Mouse (Mus musculus): Measurements from ENCODE around the gene Ccnd3. TPM values are rescaled to one million over a fixed set of nuclear protein-coding genes. Genes with fewer than 3 reads are reported as not detected.
"Not testable (repeated sequence)": the region's sequence is repeated elsewhere in the genome, so short reads cannot be mapped to it uniquely, and the experiment has no call there.

Gene Ccnd3
- total and polyA plus RNA-seq, 2 experiments from 2014 or later, result 42.6 to 54.0 TPM

GRCm38 (mm10) chr17:47493653-47494052 lies 11.2 kb upstream of the Ccnd3 start:
- Histone ChIP-seq H3K4me1 (ENCODE audit: insufficient read depth) (no peaks in the 10 kb centered on the region), H3K27me3 (ENCODE audit: insufficient read depth, low read length) (no peaks in the 10 kb centered on the region), H3K9ac (no peak overlapping the region), H3K4me2 (ENCODE audit: low read depth) (no peak overlapping the region), H3K9me3 (ENCODE audit: low read length) (no peaks in the 10 kb centered on the region), H3K27ac (ENCODE audit: low read depth, low read length) (no peak overlapping the region), H3K4me3 (ENCODE audit: low read depth, low read length) (no peak overlapping the region), H3K36me3 (ENCODE audit: insufficient read depth) (peaks cover 83% of the 10 kb centered on the region)
- DNase-seq (no peak), ATAC-seq (no peak)
- TF ChIP-seq CTCF (IDR thresholded peaks at IDR 0.05; ENCODE audit: low read depth), result no peak
- 89% methylated on average over 6 of the region's 6 CpGs for WGBS

GRCm38 (mm10) chr17:47494132-47494531 lies 10.7 kb upstream of the Ccnd3 start:
- H3K4me3 ChIP-seq (ENCODE audit: low read depth, low read length), result no peak overlapping the region
- H3K4me1 ChIP-seq (ENCODE audit: insufficient read depth), result no peaks in the 10 kb centered on the region
- no peaks in the 10 kb centered on the region for H3K27me3 ChIP-seq (ENCODE audit: insufficient read depth, low read length)
- no peak overlapping the region for H3K4me2 ChIP-seq (ENCODE audit: low read depth)
- 90% methylated on average over 11 of the region's 11 CpGs for WGBS
- no peak for ATAC-seq
- H3K9me3 ChIP-seq (ENCODE audit: low read length), result no peaks in the 10 kb centered on the region
- H3K9ac ChIP-seq, result no peak overlapping the region
- DNase-seq, result no peak
- no peak for TF ChIP-seq CTCF (IDR thresholded peaks at IDR 0.05; ENCODE audit: low read depth)
- H3K36me3 ChIP-seq (ENCODE audit: insufficient read depth), result peaks cover 82% of the 10 kb centered on the region
- no peak overlapping the region for H3K27ac ChIP-seq (ENCODE audit: low read depth, low read length)

GRCm38 (mm10) chr17:47501531-47501930 lies 3.3 kb upstream of the Ccnd3 start:
- Histone ChIP-seq H3K9ac (peak overlapping the region; percentile 79), H3K9me3 (ENCODE audit: low read length) (no peaks in the 10 kb centered on the region), H3K27me3 (ENCODE audit: insufficient read depth, low read length) (no peaks in the 10 kb centered on the region), H3K4me3 (ENCODE audit: low read depth, low read length) (peak overlapping the region; percentile 64), H3K36me3 (ENCODE audit: insufficient read depth) (peaks cover 21% of the 10 kb centered on the region), H3K27ac (ENCODE audit: low read depth, low read length) (peak overlapping the region; percentile 80), H3K4me1 (ENCODE audit: insufficient read depth) (peaks cover 11% of the 10 kb centered on the region), H3K4me2 (ENCODE audit: low read depth) (peak overlapping the region; percentile 83)
- DNase-seq (no peak), ATAC-seq (no peak)
- no peak for TF ChIP-seq CTCF (IDR thresholded peaks at IDR 0.05; ENCODE audit: low read depth)
- 8% methylated on average over 11 of the region's 11 CpGs for whole genome bisulfite sequencing

- peak within 1 kb of the TSS; percentile 64 for H3K4me3 ChIP-seq (ENCODE audit: low read depth, low read length)
- H3K9me3 ChIP-seq (ENCODE audit: low read length), result no peaks in the 10 kb centered on the region
- DNase-seq (peak; percentile 96), ATAC-seq (peak; percentile 99)
- TF ChIP-seq CTCF (IDR thresholded peaks at IDR 0.05; ENCODE audit: low read depth), result no peak
- peaks cover 11% of the 10 kb centered on the region for H3K4me1 ChIP-seq (ENCODE audit: insufficient read depth)
- peak within 1 kb of the TSS; percentile 80 for H3K27ac ChIP-seq (ENCODE audit: low read depth, low read length)
- H3K36me3 ChIP-seq (ENCODE audit: insufficient read depth), result peaks cover 18% of the 10 kb centered on the region
- H3K27me3 ChIP-seq (ENCODE audit: insufficient read depth, low read length), result no peaks in the 10 kb centered on the region
- WGBS, result 2% methylated on average over 40 of the region's 40 CpGs
- peak within 1 kb of the TSS; percentile 79 for H3K9ac ChIP-seq
- peak within 1 kb of the TSS; percentile 83 for H3K4me2 ChIP-seq (ENCODE audit: low read depth)
Measured at GRCm38 (mm10) chr17:47501946-47502706, 2.7 kb upstream of the Ccnd3 start, which contains the start of gene Taf8. TSS of gene Taf8 (minus strand) at chr17:47502292.

GRCm38 (mm10) chr17:47502707-47503045 lies 2.2 kb upstream of the Ccnd3 start:
- Histone ChIP-seq H3K4me2 (ENCODE audit: low read depth) (peak overlapping the region; percentile 83), H3K4me1 (ENCODE audit: insufficient read depth) (peaks cover 11% of the 10 kb centered on the region), H3K4me3 (ENCODE audit: low read depth, low read length) (peak overlapping the region; percentile 64; the same call in 1 of the 2 replicates), H3K36me3 (ENCODE audit: insufficient read depth) (peaks cover 15% of the 10 kb centered on the region)
- H3K9ac ChIP-seq; ATAC-seq; DNase-seq; H3K27me3 ChIP-seq (ENCODE audit: insufficient read depth, low read length); H3K9me3 ChIP-seq (ENCODE audit: low read length); H3K27ac ChIP-seq (ENCODE audit: low read depth, low read length): not testable (repeated sequence)
- whole genome bisulfite sequencing, result 78% methylated on average over 6 of the region's 6 CpGs

- DNase-seq (no peak), ATAC-seq (no peak)
- peaks cover 8% of the 10 kb centered on the region; the same call in 1 of the 2 replicates for H3K36me3 ChIP-seq (ENCODE audit: insufficient read depth)
Measured at GRCm38 (mm10) chr17:47503689-47504088, 1.2 kb upstream of the Ccnd3 start.

GRCm38 (mm10) chr17:47504228-47504627 lies 623 bp upstream of the Ccnd3 start:
- 75% methylated on average over 5 of the region's 5 CpGs for WGBS
- H3K4me2 ChIP-seq (ENCODE audit: low read depth), result peak overlapping the region; percentile 49; the same call in 1 of the 2 replicates

More at GRCm38 (mm10) chr17:47503689-47504088, 1.2 kb upstream of the Ccnd3 start:
- Histone ChIP-seq H3K4me1 (ENCODE audit: insufficient read depth) (peaks cover 11% of the 10 kb centered on the region), H3K4me2 (ENCODE audit: low read depth) (no peak overlapping the region), H3K27me3 (ENCODE audit: insufficient read depth, low read length) (no peaks in the 10 kb centered on the region), H3K27ac (ENCODE audit: low read depth, low read length) (no peak overlapping the region), H3K4me3 (ENCODE audit: low read depth, low read length) (no peak overlapping the region), H3K9ac (no peak overlapping the region), H3K9me3 (ENCODE audit: low read length) (no peaks in the 10 kb centered on the region)
- no peak for TF ChIP-seq CTCF (IDR thresholded peaks at IDR 0.05; ENCODE audit: low read depth)

More at GRCm38 (mm10) chr17:47504228-47504627, 623 bp upstream of the Ccnd3 start:
- Histone ChIP-seq H3K9ac (no peak overlapping the region), H3K4me1 (ENCODE audit: insufficient read depth) (peaks cover 11% of the 10 kb centered on the region), H3K4me3 (ENCODE audit: low read depth, low read length) (no peak overlapping the region), H3K27me3 (ENCODE audit: insufficient read depth, low read length) (no peaks in the 10 kb centered on the region), H3K36me3 (ENCODE audit: insufficient read depth) (peaks cover 3% of the 10 kb centered on the region; the same call in 1 of the 2 replicates), H3K27ac (ENCODE audit: low read depth, low read length) (no peak overlapping the region), H3K9me3 (ENCODE audit: low read length) (no peaks in the 10 kb centered on the region)
- DNase-seq (no peak), ATAC-seq (no peak)
- no peak for TF ChIP-seq CTCF (IDR thresholded peaks at IDR 0.05; ENCODE audit: low read depth)
